Mouse (Mus musculus) ES-Bruce4 (cell line): ENCODE results near the gene Fen1.

Experiments used
- CTCF ChIP-seq: IDR thresholded peaks from one replicate; pipeline ENCODE4 v1.8.1; 2011; ENCODE audit warnings: low read depth, low read length
- EP300 ChIP-seq: IDR thresholded peaks from 2 replicates; pipeline ENCODE4 v1.6.1; 2011; ENCODE audit warnings: low read depth, low read length; ENCODE audit not compliant: insufficient read depth
- POLR2A ChIP-seq: IDR thresholded peaks from one replicate; pipeline ENCODE4 v1.8.1; 2011; ENCODE audit warnings: low read length; ENCODE audit not compliant: insufficient read depth

DNA sequence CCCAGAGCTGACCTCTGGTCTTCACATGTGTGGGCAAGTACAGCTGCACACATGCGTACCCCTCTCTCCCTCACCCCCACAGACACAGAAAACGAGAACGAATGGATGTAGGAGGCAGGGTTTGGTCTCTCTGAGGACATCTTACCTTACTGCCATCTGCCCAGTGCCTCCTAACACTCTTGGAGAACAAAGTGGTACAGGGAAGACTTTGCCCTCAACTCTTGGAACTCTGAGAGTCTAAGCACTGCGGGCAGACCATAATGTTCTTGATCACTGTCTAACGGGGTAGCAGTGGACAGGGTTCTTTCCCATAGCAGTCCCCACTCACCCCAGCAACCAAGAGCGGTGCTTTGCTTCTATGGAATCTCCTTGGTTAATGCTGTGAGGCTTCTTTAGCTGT is 14.9 kb downstream of the Fen1 start:
- no peak for TF ChIP-seq POLR2A
- no peak for TF ChIP-seq CTCF
- TF ChIP-seq EP300, result no peak
